Mouse (Mus musculus): ENCODE results near the gene Smg7.

DNA sequence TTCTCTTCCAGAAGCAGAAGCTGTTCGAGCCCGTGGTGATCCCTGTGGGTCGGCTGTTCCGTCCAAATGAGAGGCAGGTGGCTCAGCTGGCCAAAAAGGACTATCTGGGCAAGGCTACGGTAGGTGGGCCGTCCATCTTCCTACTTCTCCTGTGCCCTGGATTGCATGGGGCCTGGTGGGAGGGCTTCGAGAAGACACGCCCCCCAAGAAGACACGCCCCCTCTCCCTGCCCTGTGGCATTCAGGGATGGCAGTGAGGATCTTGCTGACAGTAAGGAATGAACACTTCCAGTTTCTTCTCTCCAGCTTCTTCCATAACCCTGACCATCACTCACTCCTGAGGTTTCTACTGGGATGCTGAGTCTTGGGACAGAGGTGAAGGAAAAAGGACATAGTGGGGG is 78.2 kb downstream of the Smg7 start:
- TF ChIP-seq POLR2A (IDR thresholded peaks at IDR 0.05; ENCODE audit: borderline replicate concordance, insufficient read depth, low read length) (no peak), CTCF (IDR thresholded peaks at IDR 0.05; ENCODE audit: borderline replicate concordance, insufficient read depth, low read depth, low read length) (no peak)
